Mouse (Mus musculus) embryonic facial prominence, embryonic 14.5 days (tissue): ENCODE results near the gene Dram1. TPM values are rescaled to one million over a fixed set of nuclear protein-coding genes. Genes with fewer than 3 reads are reported as not detected.
"Not testable (repeated sequence)": the region's sequence is repeated elsewhere in the genome, so short reads cannot be mapped to it uniquely, and the experiment has no call there.

Source experiments
- ATAC-seq: fragments of 200-750 bp; cut with Nextera tagmentation; 2 replicates; pipeline ENCODE4 v1.8.0; 2017; ENCODE audit warnings: low read depth, moderate number of reproducible peaks, moderate TSS enrichment
- DNase-seq: peaks from one replicate; pipeline ENCODE4 v3.0.0-alpha.2; 2015; ENCODE audit warnings: low spot score
- H3K27ac ChIP-seq: fragments of 300-500 bp; sonication (generic); replicated peaks from 2 replicates; pipeline ENCODE4 v1.5.1; 2014; ENCODE audit warnings: low read depth, mild to moderate bottlenecking, low read length, moderate library complexity
- H3K27me3 ChIP-seq: fragments of 300-500 bp; sonication (generic); replicated peaks from 2 replicates; pipeline ENCODE4 v1.6.1; 2014; ENCODE audit warnings: low read length; ENCODE audit not compliant: control insufficient read depth, insufficient read depth
- H3K36me3 ChIP-seq: fragments of 300-500 bp; sonication (generic); 2 replicates; pipeline ENCODE4 v1.6.1; 2014; ENCODE audit warnings: low read length, mixed read lengths; ENCODE audit not compliant: control insufficient read depth, insufficient read depth
- H3K4me1 ChIP-seq: fragments of 300-500 bp; sonication (generic); 2 replicates; pipeline ENCODE4 v1.6.1; 2014; ENCODE audit warnings: antibody characterized with exemption, low read length; ENCODE audit not compliant: control insufficient read depth, insufficient read depth
- H3K4me2 ChIP-seq: fragments of 300-500 bp; sonication (generic); 2 replicates; pipeline ENCODE4 v1.6.1; 2014; ENCODE audit warnings: low read depth, mild to moderate bottlenecking, low read length, moderate library complexity, mixed read lengths
- H3K4me3 ChIP-seq: fragments of 300-500 bp; sonication (generic); 2 replicates; pipeline ENCODE4 v1.5.1; 2014; ENCODE audit warnings: low read depth, mild to moderate bottlenecking, low read length
- H3K9ac ChIP-seq: fragments of 300-500 bp; sonication (generic); 2 replicates; pipeline ENCODE4 v1.6.1; 2014; ENCODE audit warnings: low read depth, mild to moderate bottlenecking, low read length, moderate library complexity, mixed read lengths
- H3K9me3 ChIP-seq: fragments of 300-500 bp; sonication (generic); 2 replicates; pipeline ENCODE4 v1.6.1; 2016; ENCODE audit warnings: low read length; ENCODE audit not compliant: control insufficient read depth
- WGBS: fragments of 180-500 bp; shearing (Covaris S2); extraction: QIAGEN DNeasy Blood & Tissue Kit; methylation state at CpG from one replicate; pipeline ENCODE4 v1.1.7; 2014; 5-methylcytosine and 5-hydroxymethylcytosine counted together
- polyA plus RNA-seq: library from polyadenylated mRNA; unstranded; fragments of >200 nt; fragmentation: Nextera tagmentation; extraction: Ambion mirVana; gene quantifications from 2 replicates; pipeline ENCODE4 v1.2.1, GENCODE M21; 2014

Gene Dram1
- polyA plus RNA-seq, 1 experiment from 2014 or later: 5.7 TPM

- Histone ChIP-seq H3K9ac (no peak overlapping the region), H3K27me3 (no peaks in the 10 kb centered on the region), H3K4me2 (no peak overlapping the region; the same call in 1 of the 2 replicates), H3K36me3 (no peaks in the 10 kb centered on the region), H3K9me3 (no peaks in the 10 kb centered on the region), H3K27ac (no peak overlapping the region), H3K4me1 (peaks cover 7% of the 10 kb centered on the region), H3K4me3 (no peak overlapping the region)
- 70% methylated on average over 4 of the region's 4 CpGs for WGBS
- no peak for DNase-seq
- ATAC-seq: no peak
Measured at GRCm38 (mm10) chr10:88381286-88381685, 2.4 kb upstream of the Dram1 start.

- H3K27me3 ChIP-seq: no peaks in the 10 kb centered on the region
- no peaks in the 10 kb centered on the region for H3K9me3 ChIP-seq
- H3K4me2 ChIP-seq: peak overlapping the region; percentile 85
- 42% methylated on average over 14 of the region's 14 CpGs for WGBS
- no peak for DNase-seq
- H3K27ac ChIP-seq: no peak overlapping the region
- ATAC-seq: no peak
- peaks cover 7% of the 10 kb centered on the region for H3K4me1 ChIP-seq
- peak overlapping the region; percentile 81; the same call in 1 of the 2 replicates for H3K9ac ChIP-seq
- peak overlapping the region; percentile 74 for H3K4me3 ChIP-seq
- H3K36me3 ChIP-seq: no peaks in the 10 kb centered on the region
Measured at GRCm38 (mm10) chr10:88380430-88381060, 1.7 kb upstream of the Dram1 start.

DNA sequence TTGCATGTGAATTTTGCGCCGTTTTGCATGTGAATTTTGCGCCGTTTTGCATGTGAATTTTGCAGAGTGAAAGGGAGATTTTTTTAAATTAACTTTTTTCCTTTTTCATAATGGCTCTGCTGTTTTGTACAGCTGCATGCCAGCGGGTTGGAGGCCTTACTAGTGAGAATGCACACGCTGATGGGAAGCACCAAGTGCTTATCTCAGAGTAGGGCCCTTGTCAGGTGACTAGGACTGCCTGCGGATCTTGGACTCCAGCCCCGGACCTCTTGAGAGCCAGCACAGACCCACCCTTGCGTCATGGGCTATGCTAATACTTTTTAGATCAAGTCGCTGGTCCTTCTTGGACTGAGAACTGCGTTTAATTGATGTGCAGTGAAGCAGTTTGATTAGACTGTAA is 1.1 kb upstream of the Dram1 start:
- peaks cover 7% of the 10 kb centered on the region for H3K4me1 ChIP-seq
- 1% methylated on average over 11 of the region's 11 CpGs for WGBS
- H3K36me3 ChIP-seq: no peaks in the 10 kb centered on the region
- DNase-seq: peak; percentile 62
- H3K9ac ChIP-seq: peak overlapping the region; percentile 81
- H3K9me3 ChIP-seq: no peaks in the 10 kb centered on the region
- ATAC-seq: no peak
- peak overlapping the region; percentile 85 for H3K4me2 ChIP-seq
- H3K27ac ChIP-seq: no peak overlapping the region
- peak overlapping the region; percentile 74 for H3K4me3 ChIP-seq
- H3K27me3 ChIP-seq: no peaks in the 10 kb centered on the region

DNA sequence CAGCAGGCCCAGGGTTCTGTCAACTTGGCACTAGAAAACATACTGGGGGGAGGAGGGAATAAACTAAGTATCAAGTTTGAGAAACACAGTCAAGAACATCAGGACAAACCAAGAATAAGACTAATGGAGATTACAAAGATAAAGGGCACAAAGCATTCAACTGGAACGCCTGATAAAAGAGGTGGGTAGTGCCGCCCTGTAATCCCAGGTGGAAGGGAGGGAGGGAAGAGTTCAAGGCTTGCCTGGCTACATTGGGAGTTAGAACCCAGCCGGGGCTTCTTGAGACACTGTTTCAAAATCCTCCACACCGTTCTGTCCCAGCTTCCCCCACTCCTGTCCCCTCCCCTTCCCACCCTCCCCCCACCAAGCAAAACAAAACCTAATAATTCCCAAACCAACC is 1.2 kb downstream of the Dram1 start:
- Histone ChIP-seq H3K27me3 (no peaks in the 10 kb centered on the region), H3K27ac (no peak overlapping the region), H3K9me3 (no peaks in the 10 kb centered on the region), H3K36me3 (no peaks in the 10 kb centered on the region), H3K4me3 (no peak overlapping the region), H3K4me1 (peaks cover 7% of the 10 kb centered on the region), H3K9ac (no peak overlapping the region), H3K4me2 (no peak overlapping the region)
- no peak for ATAC-seq
- no peak for DNase-seq
- WGBS: 80% methylated on average over 4 of the region's 4 CpGs

DNA sequence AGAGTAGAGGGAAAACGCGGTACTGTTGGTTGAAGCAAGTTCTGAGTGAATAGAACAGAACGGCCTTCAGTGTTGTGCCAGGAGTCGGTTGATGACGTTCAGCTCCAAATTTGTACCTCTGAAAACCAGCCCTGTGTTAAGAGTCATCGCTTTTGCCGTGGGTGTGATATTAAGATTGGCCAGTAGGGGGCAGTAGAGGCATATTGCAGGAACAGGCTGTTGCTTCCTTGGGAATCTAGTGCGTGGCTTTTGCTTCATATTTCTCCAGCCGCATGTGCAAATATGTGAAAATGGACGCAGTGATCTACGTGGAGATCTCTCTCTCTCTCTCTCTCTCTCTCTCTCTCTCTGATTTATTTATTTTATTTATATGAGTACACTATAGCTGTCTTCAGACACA is 2.1 kb downstream of the Dram1 start:
- no peaks in the 10 kb centered on the region for H3K36me3 ChIP-seq
- H3K9me3 ChIP-seq: no peaks in the 10 kb centered on the region
- H3K9ac ChIP-seq: no peak overlapping the region
- no peaks in the 10 kb centered on the region for H3K27me3 ChIP-seq
- H3K4me2 ChIP-seq: peak overlapping the region; percentile 28
- H3K4me1 ChIP-seq: peaks cover 7% of the 10 kb centered on the region
- 12% methylated on average over 11 of the region's 11 CpGs for WGBS
- H3K4me3 ChIP-seq: no peak overlapping the region
- peak; percentile 84 for DNase-seq
- ATAC-seq: no peak; the same call in 1 of the 2 replicates
- H3K27ac ChIP-seq: no peak overlapping the region

- no peak overlapping the region for H3K4me2 ChIP-seq
- WGBS: 29% methylated on average over 10 of the region's 10 CpGs
- no peak overlapping the region for H3K27ac ChIP-seq
- H3K4me1 ChIP-seq: peaks cover 2% of the 10 kb centered on the region
- ATAC-seq: no peak
- H3K27me3 ChIP-seq: no peaks in the 10 kb centered on the region
- DNase-seq: no peak
- no peaks in the 10 kb centered on the region for H3K9me3 ChIP-seq
- no peaks in the 10 kb centered on the region for H3K36me3 ChIP-seq
- no peak overlapping the region for H3K4me3 ChIP-seq
- no peak overlapping the region for H3K9ac ChIP-seq
Measured at GRCm38 (mm10) chr10:88374984-88375383, 3.9 kb downstream of the Dram1 start.

GRCm38 (mm10) chr10:88372945-88373344 is 5.9 kb downstream of the Dram1 start:
- not testable (repeated sequence) for H3K27me3 ChIP-seq, ATAC-seq, H3K9ac ChIP-seq, DNase-seq, H3K4me3 ChIP-seq, H3K27ac ChIP-seq, H3K36me3 ChIP-seq, H3K4me1 ChIP-seq, H3K9me3 ChIP-seq, H3K4me2 ChIP-seq
- 80% methylated on average over 2 of the region's 2 CpGs for WGBS

- Histone ChIP-seq H3K27ac (no peak overlapping the region), H3K4me2 (no peak overlapping the region), H3K4me3 (no peak overlapping the region), H3K36me3 (no peaks in the 10 kb centered on the region), H3K9ac (no peak overlapping the region), H3K27me3 (no peaks in the 10 kb centered on the region), H3K9me3 (no peaks in the 10 kb centered on the region), H3K4me1 (no peaks in the 10 kb centered on the region)
- DNase-seq: no peak
- 84% methylated on average over 4 of the region's 4 CpGs for WGBS
- ATAC-seq: no peak
Measured at GRCm38 (mm10) chr10:88372436-88372835, 6.4 kb downstream of the Dram1 start.

GRCm38 (mm10) chr10:88371793-88372192 is 7.1 kb downstream of the Dram1 start:
- no peaks in the 10 kb centered on the region for H3K9me3 ChIP-seq
- no peak overlapping the region for H3K4me3 ChIP-seq
- H3K27me3 ChIP-seq: no peaks in the 10 kb centered on the region
- H3K4me1 ChIP-seq: no peaks in the 10 kb centered on the region
- ATAC-seq: no peak
- no peak for DNase-seq
- 2% methylated on average over 2 of the region's 2 CpGs for WGBS
- H3K4me2 ChIP-seq: no peak overlapping the region
- no peaks in the 10 kb centered on the region for H3K36me3 ChIP-seq
- H3K27ac ChIP-seq: no peak overlapping the region
- H3K9ac ChIP-seq: no peak overlapping the region
